Mouse (Mus musculus) liver, embryonic 12.5 days (tissue): Measurements from ENCODE around the gene Ptcra. TPM values are rescaled to one million over a fixed set of nuclear protein-coding genes. Genes with fewer than 3 reads are reported as not detected.

Experiments
- ATAC-seq: fragments of 200-750 bp; cut with Nextera tagmentation; 2 replicates; pipeline ENCODE4 v1.8.0; 2017; ENCODE audit warnings: moderate number of reproducible peaks, mild to moderate bottlenecking, moderate library complexity
- H3K27ac ChIP-seq: fragments of 300-500 bp; sonication (generic); 2 replicates; pipeline ENCODE4 v1.5.1; 2016; ENCODE audit warnings: mild to moderate bottlenecking
- H3K27me3 ChIP-seq: fragments of 300-500 bp; sonication (generic); replicated peaks from 2 replicates; pipeline ENCODE4 v1.6.1; 2016; ENCODE audit warnings: mild to moderate bottlenecking, moderate library complexity
- H3K36me3 ChIP-seq: fragments of 300-500 bp; sonication (generic); 2 replicates; pipeline ENCODE4 v1.6.1; 2016; ENCODE audit warnings: mild to moderate bottlenecking, moderate library complexity
- H3K4me1 ChIP-seq: fragments of 300-500 bp; sonication (generic); 2 replicates; pipeline ENCODE4 v1.6.1; 2016
- H3K4me2 ChIP-seq: fragments of 300-500 bp; sonication (generic); 2 replicates; pipeline ENCODE4 v1.6.1; 2016; ENCODE audit warnings: mild to moderate bottlenecking, moderate library complexity
- H3K4me3 ChIP-seq: fragments of 300-500 bp; sonication (generic); 2 replicates; pipeline ENCODE4 v1.5.1; 2016; ENCODE audit warnings: mild to moderate bottlenecking, moderate library complexity
- H3K9ac ChIP-seq: fragments of 300-500 bp; sonication (generic); 2 replicates; pipeline ENCODE4 v1.6.1; 2016; ENCODE audit warnings: mild to moderate bottlenecking, moderate library complexity
- H3K9me3 ChIP-seq: fragments of 300-500 bp; sonication (generic); replicated peaks from 2 replicates; pipeline ENCODE4 v1.6.1; 2016; ENCODE audit warnings: mild to moderate bottlenecking, moderate library complexity
- WGBS: fragments of 180-500 bp; shearing (Covaris S2); methylation state at CpG from one replicate; pipeline ENCODE4 v1.1.7; 2016; ENCODE audit not compliant: insufficient replicate concordance; 5-methylcytosine and 5-hydroxymethylcytosine counted together
- polyA plus RNA-seq: library from polyadenylated mRNA; unstranded; fragments of >200 nt; fragmentation: Nextera tagmentation; extraction: Ambion mirVana; gene quantifications from 2 replicates; pipeline ENCODE4 v1.2.1, GENCODE M21; 2016

Ptcra gene
- polyA plus RNA-seq, 1 experiment from 2014 or later = 0.62 TPM

GRCm38 (mm10) chr17:46741305-46741704 is 22.2 kb downstream of the Ptcra start:
- Histone ChIP-seq H3K4me2 (peak overlapping the region; percentile 27), H3K9ac (0 out of 2 replicates have a peak overlapping the region, but pooled peaks have one; percentile 9), H3K4me1 (peaks cover 20% of the 10 kb centered on the region), H3K36me3 (peaks cover 62% of the 10 kb centered on the region), H3K27ac (peak overlapping the region; percentile 78), H3K4me3 (no peak overlapping the region), H3K27me3 (no peaks in the 10 kb centered on the region), H3K9me3 (no peaks in the 10 kb centered on the region)
- 63% methylated on average over 6 of the region's 6 CpGs for WGBS
- ATAC-seq = peak; percentile 92

GRCm38 (mm10) chr17:46736160-46736559 is 27.4 kb downstream of the Ptcra start:
- ATAC-seq = peak; percentile 28; the same call in 1 of the 2 replicates
- Histone ChIP-seq H3K27ac (peak overlapping the region; percentile 46; the same call in 1 of the 2 replicates), H3K4me3 (no peak overlapping the region), H3K4me1 (peaks cover 8% of the 10 kb centered on the region), H3K9me3 (no peaks in the 10 kb centered on the region), H3K36me3 (peaks cover 27% of the 10 kb centered on the region), H3K27me3 (no peaks in the 10 kb centered on the region), H3K9ac (no peak overlapping the region), H3K4me2 (no peak overlapping the region)
- 47% methylated on average over 9 of the region's 10 CpGs for WGBS

GRCm38 (mm10) chr17:46735287-46735686 is 28.2 kb downstream of the Ptcra start:
- Histone ChIP-seq H3K9ac (no peak overlapping the region), H3K9me3 (no peaks in the 10 kb centered on the region), H3K4me2 (no peak overlapping the region), H3K27me3 (peaks cover 1% of the 10 kb centered on the region; the same call in 1 of the 2 replicates), H3K4me1 (0 out of 2 replicates have a peak, but pooled peaks cover 6% of the 10 kb centered on the region), H3K36me3 (peaks cover 25% of the 10 kb centered on the region), H3K4me3 (no peak overlapping the region), H3K27ac (0 out of 2 replicates have a peak overlapping the region, but pooled peaks have one; percentile 42)
- ATAC-seq = peak; percentile 50; the same call in 1 of the 2 replicates
- WGBS = 76% methylated on average over 7 of the region's 7 CpGs

- ATAC-seq = peak; percentile 6; the same call in 1 of the 2 replicates
- 0 out of 2 replicates have a peak, but pooled peaks cover 6% of the 10 kb centered on the region for H3K4me1 ChIP-seq
- peaks cover 14% of the 10 kb centered on the region for H3K27me3 ChIP-seq
- 0 out of 2 replicates have a peak overlapping the region, but pooled peaks have one; percentile 12 for H3K27ac ChIP-seq
- no peak overlapping the region for H3K9ac ChIP-seq
- H3K4me3 ChIP-seq = no peak overlapping the region
- H3K4me2 ChIP-seq = no peak overlapping the region
- H3K9me3 ChIP-seq = no peaks in the 10 kb centered on the region
- 75% methylated on average over 3 of the region's 3 CpGs for WGBS
- peaks cover 24% of the 10 kb centered on the region for H3K36me3 ChIP-seq
These were observed 29.5 kb downstream of the Ptcra start for GRCm38 (mm10) chr17:46734055-46734454.

- peak; percentile 53 for ATAC-seq
- Histone ChIP-seq H3K4me2 (peak within 1 kb of the TSS; percentile 46), H3K36me3 (peaks cover 26% of the 10 kb centered on the region), H3K4me3 (0 out of 2 replicates have a peak within 1 kb of the TSS, but pooled peaks have one; percentile 24), H3K27me3 (peaks cover 26% of the 10 kb centered on the region), H3K27ac (no peak within 1 kb of the TSS), H3K4me1 (peaks cover 23% of the 10 kb centered on the region), H3K9ac (peak within 1 kb of the TSS; percentile 27; the same call in 1 of the 2 replicates), H3K9me3 (no peaks in the 10 kb centered on the region)
- WGBS = 33% methylated on average over 24 of the region's 24 CpGs
These were observed 34.6 kb downstream of the Ptcra start, which contains the start of gene Gnmt for GRCm38 (mm10) chr17:46728904-46729318. Gene Gnmt, minus strand, starts transcription at chr17:46729168.

- Histone ChIP-seq H3K9me3 (no peaks in the 10 kb centered on the region), H3K27ac (no peak overlapping the region), H3K27me3 (peaks cover 26% of the 10 kb centered on the region), H3K9ac (peak overlapping the region; percentile 27; the same call in 1 of the 2 replicates), H3K4me3 (0 out of 2 replicates have a peak overlapping the region, but pooled peaks have one; percentile 24), H3K4me1 (peaks cover 20% of the 10 kb centered on the region), H3K36me3 (peaks cover 30% of the 10 kb centered on the region), H3K4me2 (peak overlapping the region; percentile 46)
- no peak for ATAC-seq
- 43% methylated on average over 11 of the region's 11 CpGs for WGBS
These were observed 35.0 kb downstream of the Ptcra start for GRCm38 (mm10) chr17:46728496-46728895.

GRCm38 (mm10) chr17:46728021-46728420 is 35.5 kb downstream of the Ptcra start:
- H3K4me1 ChIP-seq = peaks cover 20% of the 10 kb centered on the region
- ATAC-seq = no peak
- WGBS = 32% methylated on average over 6 of the region's 6 CpGs
- H3K36me3 ChIP-seq = peaks cover 35% of the 10 kb centered on the region
- no peak overlapping the region for H3K27ac ChIP-seq
- no peaks in the 10 kb centered on the region for H3K9me3 ChIP-seq
- no peak overlapping the region for H3K4me2 ChIP-seq
- peaks cover 26% of the 10 kb centered on the region for H3K27me3 ChIP-seq
- no peak overlapping the region for H3K9ac ChIP-seq
- no peak overlapping the region for H3K4me3 ChIP-seq

- ATAC-seq = no peak
- Histone ChIP-seq H3K27ac (no peak overlapping the region), H3K9me3 (no peaks in the 10 kb centered on the region)
These were observed 36.2 kb downstream of the Ptcra start for GRCm38 (mm10) chr17:46727271-46727670.

GRCm38 (mm10) chr17:46725731-46726645 is 37.5 kb downstream of the Ptcra start:
- 81% methylated on average over 26 of the region's 26 CpGs for WGBS
- no peak overlapping the region for H3K9ac ChIP-seq
- no peak overlapping the region for H3K4me2 ChIP-seq
- H3K27ac ChIP-seq = no peak overlapping the region
- no peak overlapping the region for H3K4me3 ChIP-seq
- no peaks in the 10 kb centered on the region for H3K9me3 ChIP-seq
- H3K27me3 ChIP-seq = peaks cover 26% of the 10 kb centered on the region
- peaks cover 20% of the 10 kb centered on the region for H3K4me1 ChIP-seq
- H3K36me3 ChIP-seq = peaks cover 51% of the 10 kb centered on the region
- ATAC-seq = 0 out of 2 replicates have a peak, but pooled peaks have one; percentile 22

More at GRCm38 (mm10) chr17:46727271-46727670, 36.2 kb downstream of the Ptcra start:
- Histone ChIP-seq H3K27me3 (peaks cover 26% of the 10 kb centered on the region), H3K4me2 (no peak overlapping the region), H3K4me1 (peaks cover 20% of the 10 kb centered on the region), H3K36me3 (peaks cover 42% of the 10 kb centered on the region), H3K9ac (no peak overlapping the region), H3K4me3 (no peak overlapping the region)
- 84% methylated on average over 11 of the region's 11 CpGs for WGBS

- Histone ChIP-seq H3K4me1 (peaks cover 20% of the 10 kb centered on the region), H3K4me2 (no peak overlapping the region), H3K27ac (no peak overlapping the region), H3K9ac (no peak overlapping the region), H3K9me3 (no peaks in the 10 kb centered on the region), H3K36me3 (peaks cover 56% of the 10 kb centered on the region), H3K27me3 (peaks cover 25% of the 10 kb centered on the region), H3K4me3 (no peak overlapping the region)
- no peak for ATAC-seq
- 60% methylated on average over 9 of the region's 9 CpGs for WGBS
These were observed 38.2 kb downstream of the Ptcra start for GRCm38 (mm10) chr17:46725273-46725672.

GRCm38 (mm10) chr17:46724477-46725084 is 38.9 kb downstream of the Ptcra start:
- Histone ChIP-seq H3K27me3 (peaks cover 18% of the 10 kb centered on the region), H3K36me3 (peaks cover 58% of the 10 kb centered on the region), H3K9ac (no peak overlapping the region), H3K27ac (no peak overlapping the region), H3K4me1 (peaks cover 20% of the 10 kb centered on the region), H3K4me3 (no peak overlapping the region), H3K9me3 (no peaks in the 10 kb centered on the region), H3K4me2 (no peak overlapping the region)
- ATAC-seq = no peak
- WGBS = 79% methylated on average over 20 of the region's 20 CpGs
